Mouse (Mus musculus): ENCODE data around the gene Fgfr3.

The Fgfr3 gene

DNA sequence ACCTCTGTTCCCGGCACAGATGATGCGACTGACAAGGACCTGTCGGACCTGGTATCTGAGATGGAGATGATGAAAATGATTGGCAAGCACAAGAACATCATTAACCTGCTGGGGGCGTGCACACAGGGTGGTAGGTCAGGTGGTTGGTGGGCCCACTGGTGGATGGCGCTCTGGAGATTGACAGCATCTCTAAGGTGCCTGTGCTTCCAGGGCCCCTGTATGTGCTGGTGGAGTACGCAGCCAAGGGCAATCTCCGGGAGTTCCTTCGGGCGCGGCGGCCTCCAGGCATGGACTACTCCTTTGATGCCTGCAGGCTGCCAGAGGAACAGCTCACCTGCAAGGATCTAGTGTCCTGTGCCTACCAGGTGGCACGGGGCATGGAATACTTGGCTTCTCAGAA is 12.4 kb downstream of the Fgfr3 start:
- no peak for DNase-seq

DNA sequence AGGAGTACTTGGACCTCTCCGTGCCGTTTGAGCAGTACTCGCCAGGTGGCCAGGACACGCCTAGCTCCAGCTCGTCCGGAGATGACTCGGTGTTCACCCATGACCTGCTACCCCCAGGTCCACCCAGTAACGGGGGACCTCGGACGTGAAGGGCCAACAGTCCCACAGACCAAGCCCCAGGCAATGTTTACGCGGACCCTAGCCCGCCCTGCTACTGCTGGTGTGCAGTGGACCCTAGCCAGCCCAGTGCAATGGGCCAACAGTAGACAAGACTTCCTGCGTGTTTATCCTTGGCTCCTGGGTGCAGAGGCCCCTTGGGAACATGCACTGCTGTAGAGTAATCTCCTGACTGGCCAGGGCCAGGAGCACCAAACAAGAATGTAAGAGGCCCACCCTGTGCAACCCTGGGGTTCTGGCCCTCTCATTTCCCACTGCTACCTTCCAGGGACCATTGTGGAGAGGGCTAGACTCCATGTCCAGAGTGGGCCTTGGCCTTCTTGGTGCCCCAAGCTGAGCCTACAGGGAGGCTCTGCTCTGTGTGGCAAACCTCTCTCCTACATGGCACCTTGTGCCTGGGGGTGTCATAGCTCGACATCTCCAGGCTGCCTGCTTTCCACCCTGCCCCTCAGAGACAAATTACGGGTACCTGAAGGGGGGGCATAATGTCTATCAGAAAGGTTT is 14.1 kb downstream of the Fgfr3 start:
- peak; percentile 52 for DNase-seq

DNA sequence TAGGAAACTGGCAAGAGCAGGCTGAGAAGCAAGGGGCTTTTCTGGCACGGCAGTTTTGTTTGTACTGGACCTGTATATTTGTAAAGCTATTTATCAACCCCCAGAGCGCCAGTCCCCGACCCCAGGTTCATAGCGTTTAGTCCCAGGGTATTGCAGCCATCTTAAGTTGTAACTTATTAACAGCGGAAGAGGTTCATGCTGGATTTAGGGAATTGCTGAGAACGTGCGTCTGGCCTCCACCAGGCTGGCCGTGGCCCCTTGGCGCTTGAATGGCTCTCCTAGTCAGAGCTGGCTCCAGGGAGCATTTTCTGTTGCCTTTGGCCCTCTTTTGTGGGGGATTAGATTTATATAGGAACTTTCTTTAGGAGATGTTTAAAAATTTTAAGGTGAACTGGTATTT is 14.8 kb downstream of the Fgfr3 start:
- DNase-seq: peak; percentile 34

DNA sequence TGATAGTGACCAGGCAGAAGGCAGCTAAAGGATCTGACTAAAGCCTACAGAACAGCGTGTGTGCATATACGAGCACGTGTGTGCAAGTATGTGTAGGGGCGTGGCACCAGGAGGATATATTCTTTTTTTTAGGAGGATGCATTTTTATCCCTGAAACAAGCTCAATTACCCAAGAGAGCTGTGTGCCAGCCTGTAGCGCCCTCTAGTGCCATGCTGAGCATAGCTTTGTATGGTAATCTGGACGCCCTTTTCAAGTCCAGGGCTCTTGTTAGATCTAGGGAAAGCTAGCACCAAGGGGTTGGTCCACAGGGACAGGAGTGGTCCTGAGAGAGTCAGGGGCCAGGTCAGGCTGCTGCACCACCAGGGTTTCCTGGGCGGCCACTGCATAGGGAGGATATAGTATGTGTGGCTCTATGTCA is 16.4 kb downstream of the Fgfr3 start:
- peak; percentile 82 for DNase-seq

DNA sequence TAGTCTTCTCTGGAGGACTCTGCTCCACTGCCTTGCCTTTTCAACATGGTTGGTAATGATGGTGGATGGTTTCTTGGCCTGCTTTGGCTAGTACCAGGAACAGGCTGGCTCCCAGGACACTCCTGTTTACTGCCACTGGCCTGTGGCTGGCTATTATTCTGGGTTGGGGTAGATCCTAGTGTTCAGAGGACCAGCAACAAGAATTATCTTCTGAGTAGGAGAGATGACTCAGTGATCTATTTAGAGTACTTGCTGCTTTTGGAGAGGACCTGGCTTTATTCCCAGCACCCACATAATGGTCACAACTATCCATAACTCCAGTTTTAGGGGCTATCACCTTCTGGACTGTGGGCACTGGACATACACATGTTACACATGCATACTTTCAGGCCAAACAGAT is 16.9 kb downstream of the Fgfr3 start:
- no peak for DNase-seq

DNA sequence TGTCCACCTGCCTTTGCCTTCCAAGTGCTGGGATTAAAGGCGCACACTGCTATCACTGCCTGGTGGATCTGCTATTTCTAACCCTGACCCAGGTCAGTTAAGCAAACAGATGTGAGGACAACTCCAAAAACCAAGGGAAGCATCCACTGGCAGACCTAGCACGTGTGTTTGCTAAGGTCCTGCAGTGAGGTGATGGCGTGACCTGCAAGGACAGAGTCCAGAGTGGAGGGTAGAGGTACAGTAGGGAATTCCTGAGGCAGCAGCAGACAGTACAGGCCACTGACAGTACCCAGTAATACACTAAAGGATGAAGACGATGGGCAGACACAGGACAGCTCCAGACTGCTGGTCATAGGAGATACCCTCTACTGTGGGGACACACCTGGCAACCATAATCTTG is 19.1 kb downstream of the Fgfr3 start:
- no peak for DNase-seq

DNA sequence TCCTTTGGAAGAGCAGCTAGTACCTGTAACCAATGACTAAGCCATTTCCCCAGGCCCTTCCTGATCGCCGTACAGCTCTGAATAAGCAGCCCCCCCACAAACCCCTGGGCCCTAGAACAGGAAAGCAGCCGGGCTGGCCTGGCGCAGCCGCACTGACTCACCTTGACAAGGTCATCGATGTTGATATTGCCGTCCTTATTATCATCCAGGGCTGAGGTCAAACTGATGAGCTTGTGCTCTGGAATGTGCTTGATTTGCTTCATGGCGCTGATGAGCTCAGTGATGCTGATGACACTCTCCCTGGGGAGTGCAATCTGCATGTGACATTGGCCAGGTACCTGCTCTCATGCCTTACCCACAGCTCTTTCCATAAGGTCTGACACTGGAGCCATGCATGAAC is 22.0 kb downstream of the Fgfr3 start:
- DNase-seq: no peak

DNA sequence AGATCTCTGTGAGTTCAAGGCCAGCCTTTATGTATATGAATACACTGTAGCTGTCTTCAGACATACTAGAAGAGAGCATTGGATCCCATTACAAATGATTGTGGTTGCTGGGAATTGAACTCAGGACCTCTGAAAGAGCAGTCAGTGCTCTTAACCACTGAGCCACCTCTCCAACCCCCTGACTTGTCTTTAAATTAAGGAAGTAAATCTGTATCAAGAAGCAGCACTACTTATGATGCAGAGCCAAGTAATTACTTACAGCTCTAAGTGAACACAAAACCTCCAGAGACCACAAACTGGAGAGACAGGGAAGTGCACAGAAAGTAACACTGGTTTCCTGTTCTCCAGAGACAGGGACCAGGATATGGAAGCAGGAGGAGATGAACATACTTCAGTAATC is 55.7 kb downstream of the Fgfr3 start:
- no peak for DNase-seq

DNA sequence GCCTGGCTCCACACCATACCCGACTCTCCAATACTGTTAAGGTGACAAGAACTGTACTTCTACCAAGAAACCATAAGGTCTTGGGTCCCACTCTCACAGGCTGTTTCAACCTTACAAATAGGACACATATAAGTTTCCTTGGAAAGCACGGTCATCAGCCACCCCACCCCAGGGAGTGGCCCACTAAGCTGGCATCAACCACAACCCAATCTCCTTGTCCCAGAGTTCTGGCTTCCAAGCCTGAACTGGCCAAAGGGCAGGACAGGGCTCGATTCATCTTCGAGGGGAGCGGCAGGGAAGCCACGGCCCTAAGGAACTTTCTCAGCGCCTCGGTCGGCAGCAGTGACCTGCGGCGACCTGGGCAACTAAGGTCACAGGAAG is 60.5 kb downstream of the Fgfr3 start:
- no peak for DNase-seq

DNA sequence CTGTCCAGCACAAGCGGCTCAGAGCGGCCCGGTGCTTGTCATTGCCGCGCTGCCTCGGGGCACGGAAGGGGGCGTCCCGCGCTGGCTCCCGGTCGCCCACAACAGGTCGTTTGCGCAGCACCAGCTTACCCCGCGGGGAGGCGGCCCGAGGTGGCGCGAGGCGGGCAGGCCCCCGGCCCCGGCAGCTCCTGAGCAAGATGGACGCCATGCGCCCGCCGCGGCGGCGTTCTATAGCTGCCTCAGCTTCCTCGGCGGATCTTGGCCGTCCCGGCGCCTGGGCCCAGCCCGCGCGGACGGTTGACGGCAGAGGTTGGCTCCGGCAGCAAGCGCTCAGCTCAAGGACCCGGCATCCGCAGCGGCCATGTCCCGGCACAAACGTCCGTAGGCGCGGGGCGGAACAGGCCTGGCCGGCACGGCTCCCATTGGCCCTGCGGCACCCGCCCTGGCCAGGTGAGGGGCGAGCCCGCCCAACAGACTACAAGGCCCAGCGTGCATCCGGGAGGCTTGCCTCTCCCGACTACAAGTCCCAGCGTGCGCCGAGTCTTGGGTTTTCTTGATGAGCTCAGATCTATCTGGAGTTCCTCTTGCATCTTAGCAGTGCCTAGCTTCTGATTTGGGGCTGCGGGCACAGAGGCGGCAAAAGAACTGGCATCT is 61.0 kb downstream of the Fgfr3 start, which contains the start of gene Letm1:
TSS of gene Letm1 (minus strand) at position 473 of the 654 bp plus-strand sequence.
- peak; percentile 93 for DNase-seq

DNA sequence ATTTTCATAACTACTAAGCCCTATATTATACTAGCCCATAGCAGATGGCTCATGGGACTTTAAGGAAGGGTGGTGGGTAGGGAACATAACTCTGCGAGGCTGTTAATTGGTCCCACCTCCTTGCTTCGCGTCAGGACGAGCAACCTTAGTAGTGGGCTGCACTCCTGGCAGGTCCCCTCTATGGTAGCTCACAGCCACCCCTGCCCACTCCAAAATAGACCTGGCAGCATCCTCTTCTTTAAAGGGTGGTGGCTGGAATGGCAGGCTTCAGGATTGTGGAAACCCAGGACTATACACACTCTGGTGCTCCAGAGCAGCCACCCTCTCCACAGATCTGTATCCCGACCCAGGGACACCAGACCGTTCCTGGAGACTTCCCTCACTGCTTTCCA is 61.5 kb downstream of the Fgfr3 start:
- no peak for DNase-seq
